Mouse (Mus musculus) heart, adult 8-10 months (tissue): ENCODE data around the gene Prr7. TPM values are rescaled to one million over a fixed set of nuclear protein-coding genes. Genes with fewer than 3 reads are reported as not detected.
"Not testable (repeated sequence)": the region's sequence is repeated elsewhere in the genome, so short reads cannot be mapped to it uniquely, and the experiment has no call there.

Experiments
- DNase-seq: peaks from one replicate; pipeline ENCODE4 v3.0.0; 2022; ENCODE audit warnings: low spot score
- total RNA-seq, 4 experiments: library from RNA; stranded (reverse); gene quantifications; 2 replicates each; pipeline ENCODE4 v1.2.4; 2022

Prr7 gene
- total RNA-seq: 1 to 10 TPM in 1 of 4 experiments, under 1 TPM in 3; 0.44 to 1.2 (median 0.65) TPM

DNA sequence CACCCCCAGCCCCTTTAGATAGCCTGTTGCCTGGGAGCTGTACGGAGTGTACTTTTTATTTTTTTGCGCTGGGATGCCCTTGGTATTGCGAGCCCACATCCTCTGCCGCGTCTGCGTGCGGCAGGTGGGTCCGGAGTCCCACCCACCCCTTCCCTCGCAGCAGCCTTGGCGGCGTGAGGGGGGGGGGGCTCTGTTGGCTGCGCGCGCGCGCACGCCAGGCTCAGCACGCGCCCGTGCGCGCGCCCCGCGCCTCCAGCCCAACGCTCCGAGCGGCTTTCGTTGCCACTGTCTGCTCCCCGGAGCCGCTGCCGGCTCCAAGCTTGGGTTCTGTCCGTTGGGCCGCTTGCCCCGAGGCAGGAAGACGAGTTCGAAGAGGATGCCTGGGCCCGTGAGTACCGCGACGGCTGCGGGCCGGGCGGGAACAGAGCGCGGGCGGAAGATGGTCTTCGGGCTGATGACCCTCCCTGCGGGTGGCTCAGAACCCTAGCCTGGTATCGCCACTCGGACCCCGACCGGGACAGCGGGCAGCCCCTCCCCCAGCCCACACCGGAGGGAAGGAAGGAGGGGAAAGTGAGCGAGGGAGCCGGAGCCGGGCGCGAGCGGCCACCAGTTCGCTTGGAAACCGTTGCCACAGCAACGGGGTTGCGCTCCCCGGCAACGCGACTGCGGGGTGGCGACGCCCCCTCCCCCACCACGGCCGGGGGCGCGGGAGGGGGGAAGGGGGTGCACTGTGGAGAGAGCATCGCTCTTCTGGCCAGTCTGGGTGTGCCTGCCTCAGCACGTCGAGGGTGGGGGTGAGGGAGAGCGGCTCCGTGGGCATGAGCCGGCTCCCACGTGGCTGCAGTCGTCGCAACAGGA lies at the start of gene Prr7:
Gene Prr7 (plus strand): TSS at position 241 of the 858 bp plus-strand sequence.
- DNase-seq: no peak

DNA sequence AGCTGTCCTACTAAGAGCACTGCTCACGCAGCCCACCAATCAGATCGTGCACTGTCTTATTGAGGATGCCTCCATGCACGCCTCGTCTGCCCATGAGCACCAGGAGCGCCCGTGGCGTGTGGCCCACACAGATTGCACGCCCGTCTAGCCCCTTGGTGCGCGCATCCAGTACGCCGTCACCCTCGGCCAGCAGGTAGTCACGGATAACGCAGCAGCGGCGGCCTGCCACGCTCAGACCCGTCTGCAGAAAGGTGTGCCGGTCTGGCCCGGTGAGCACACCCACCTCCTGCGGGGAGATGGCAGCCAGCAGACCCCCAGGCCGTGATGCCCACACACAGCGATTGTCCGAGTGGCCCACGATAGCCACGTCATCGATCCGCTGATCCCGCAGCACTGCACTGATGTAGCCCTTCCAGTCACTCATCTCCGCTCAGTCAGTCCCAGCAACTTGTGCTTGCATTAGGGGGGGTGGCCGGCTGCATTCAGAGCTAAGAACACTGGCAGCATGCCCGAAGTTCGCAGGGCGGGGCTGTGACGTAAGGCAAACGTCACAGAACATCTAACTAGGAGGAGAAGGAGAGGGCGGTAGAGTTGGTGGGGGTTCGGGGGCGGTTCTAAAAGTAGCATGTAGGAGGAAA lies 49.2 kb upstream of the Prr7 start, which contains the start of gene Pfn3:
Gene Pfn3 (minus strand): TSS at position 490 of the 638 bp plus-strand sequence.
- no peak for DNase-seq

DNA sequence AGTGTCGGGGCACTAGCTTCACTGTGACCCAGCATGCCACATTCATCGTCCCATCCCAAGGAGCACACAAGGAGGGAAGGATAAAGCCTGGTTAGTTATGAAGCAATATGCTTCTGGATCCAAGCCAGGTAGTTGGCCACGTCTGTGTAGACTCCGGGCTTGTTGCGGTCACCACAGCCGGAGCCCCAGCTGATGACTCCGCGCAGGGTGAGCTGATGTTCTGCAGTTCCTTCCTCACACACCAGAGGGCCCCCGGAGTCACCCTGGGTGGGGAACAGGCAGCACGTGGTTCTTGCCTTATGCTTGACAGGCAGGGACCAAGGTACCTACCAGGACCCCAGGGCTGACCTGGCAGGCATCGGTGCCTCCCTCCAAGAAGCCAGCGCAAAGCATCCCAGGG lies 46.1 kb upstream of the Prr7 start:
- peak; percentile 88 for DNase-seq

DNA sequence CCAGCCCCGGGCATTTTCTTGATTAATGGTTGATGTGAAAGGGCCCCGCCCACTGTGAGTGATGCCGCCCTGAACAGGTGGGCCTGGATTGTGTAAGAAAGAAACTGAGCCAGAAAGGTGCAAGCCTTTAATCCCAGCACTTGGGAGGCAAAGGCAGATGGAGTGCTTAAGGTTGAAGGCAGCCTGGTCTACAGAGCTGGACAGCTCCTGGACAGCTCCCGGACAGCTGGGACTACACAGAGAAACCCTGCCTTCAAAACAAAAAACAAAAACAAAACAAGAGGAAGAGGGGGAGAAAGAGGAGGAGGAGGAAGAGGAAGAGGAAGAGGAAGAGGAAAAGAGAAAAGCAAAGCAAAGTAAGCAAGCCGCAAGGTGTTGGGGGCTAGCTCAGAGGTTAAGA lies 44.9 kb upstream of the Prr7 start:
- no peak for DNase-seq

DNA sequence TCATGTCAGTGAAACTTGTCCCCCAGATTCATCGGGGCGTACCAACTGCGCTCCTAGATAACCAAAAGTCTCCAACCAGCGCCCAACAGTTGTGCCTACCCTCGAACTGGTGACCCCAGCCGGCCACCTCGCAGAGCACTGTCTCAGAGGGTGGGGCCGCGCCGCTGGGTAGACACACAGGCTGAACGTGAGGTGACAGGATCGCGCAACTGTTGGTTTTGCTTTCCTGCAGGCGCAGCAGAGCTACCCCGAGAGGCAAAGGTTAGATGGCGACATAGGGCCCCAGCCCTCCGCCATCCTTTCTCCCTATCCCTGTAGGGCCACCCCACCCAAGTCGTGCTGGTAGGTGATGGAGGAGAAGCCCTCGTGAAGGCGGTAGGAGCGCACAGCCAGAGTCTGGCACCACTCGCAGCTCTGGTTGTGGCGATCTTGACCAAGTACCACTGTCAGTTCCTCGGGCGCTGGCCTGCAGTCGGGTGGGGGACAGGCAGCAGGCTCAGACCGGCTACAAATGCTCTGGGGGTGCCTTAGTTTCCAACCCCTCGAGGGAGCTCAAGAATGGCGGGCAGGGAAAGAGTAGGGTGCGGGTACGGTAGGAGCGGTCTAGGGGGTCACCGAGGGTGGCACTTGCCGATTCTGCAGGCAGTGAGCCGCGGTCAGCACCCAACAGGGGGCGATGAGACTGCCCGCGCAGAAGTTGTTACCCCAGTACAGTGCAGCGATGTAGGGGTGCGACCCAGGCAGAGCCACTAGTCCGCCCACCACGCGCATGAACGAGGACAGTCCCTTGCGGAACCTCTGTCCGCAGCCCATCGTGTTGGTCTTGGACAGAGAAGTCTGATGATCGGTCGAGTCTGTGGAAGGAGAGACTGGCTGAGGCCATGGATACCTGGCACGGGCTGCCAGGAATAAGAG lies 43.8 kb upstream of the Prr7 start:
- DNase-seq: no peak

DNA sequence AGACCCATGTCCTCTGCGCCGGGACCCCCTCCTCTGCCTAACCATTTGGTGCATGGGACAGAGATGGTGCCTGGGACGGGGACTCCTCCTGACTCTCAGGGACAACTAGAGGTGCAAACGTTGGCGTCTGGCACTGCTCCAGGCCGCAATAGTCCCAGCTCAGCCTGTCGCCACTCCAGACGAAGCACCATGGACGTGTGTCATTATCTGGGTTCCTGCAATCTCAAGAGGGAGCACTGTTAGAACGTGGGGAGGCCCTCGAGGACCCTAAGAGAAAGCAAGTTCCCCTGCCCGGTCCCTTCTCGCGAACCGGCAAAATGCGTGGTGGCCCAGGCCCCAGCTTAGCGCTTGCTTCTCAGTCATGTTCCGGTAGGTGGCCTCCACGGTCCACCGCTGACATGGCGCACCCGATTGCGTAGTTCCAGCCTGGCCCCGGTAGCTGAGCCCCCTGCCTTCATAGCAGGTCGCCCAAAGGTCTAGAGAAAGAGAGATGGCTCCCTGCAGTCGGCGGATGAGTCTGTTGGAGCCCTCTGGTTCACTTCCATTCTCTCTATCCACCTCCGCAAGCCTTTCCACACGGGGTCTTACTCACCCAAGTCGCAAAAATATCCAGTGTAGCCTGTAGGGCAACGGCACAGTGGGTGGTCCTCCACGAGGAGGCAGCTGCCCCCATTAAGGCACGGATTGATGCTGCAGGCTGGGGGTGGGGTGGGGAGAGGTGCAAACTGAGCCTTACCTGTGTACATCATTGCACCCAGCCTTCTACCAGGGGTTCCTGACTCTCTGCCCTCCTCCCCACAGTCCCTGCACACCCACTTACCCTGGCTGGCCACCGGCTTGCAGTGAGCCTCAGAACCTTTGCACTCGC lies 42.9 kb upstream of the Prr7 start:
- DNase-seq: peak; percentile 71

DNA sequence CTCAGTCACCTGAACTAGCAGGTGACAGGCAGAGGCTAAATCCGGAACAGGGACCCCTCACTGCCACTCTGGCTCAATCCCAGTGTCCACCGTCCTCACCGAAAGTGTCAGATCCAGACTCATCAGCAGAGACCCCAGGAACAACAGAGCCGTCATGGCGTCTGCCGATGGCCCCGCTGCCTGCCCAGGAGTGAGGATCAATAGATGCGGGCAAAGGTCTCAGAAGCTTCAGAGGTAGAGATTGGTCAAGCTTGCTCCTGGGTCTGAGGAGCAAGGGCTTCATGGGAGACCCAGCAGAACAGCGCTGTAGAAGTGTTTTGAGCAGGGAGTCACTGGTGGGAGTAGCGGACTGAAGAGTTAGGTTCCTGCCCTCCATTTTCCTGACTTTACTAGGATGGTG lies 37.5 kb upstream of the Prr7 start, which contains the start of gene F12:
Gene F12 (minus strand): TSS at position 181 of the 400 bp plus-strand sequence.
- DNase-seq: no peak

DNA sequence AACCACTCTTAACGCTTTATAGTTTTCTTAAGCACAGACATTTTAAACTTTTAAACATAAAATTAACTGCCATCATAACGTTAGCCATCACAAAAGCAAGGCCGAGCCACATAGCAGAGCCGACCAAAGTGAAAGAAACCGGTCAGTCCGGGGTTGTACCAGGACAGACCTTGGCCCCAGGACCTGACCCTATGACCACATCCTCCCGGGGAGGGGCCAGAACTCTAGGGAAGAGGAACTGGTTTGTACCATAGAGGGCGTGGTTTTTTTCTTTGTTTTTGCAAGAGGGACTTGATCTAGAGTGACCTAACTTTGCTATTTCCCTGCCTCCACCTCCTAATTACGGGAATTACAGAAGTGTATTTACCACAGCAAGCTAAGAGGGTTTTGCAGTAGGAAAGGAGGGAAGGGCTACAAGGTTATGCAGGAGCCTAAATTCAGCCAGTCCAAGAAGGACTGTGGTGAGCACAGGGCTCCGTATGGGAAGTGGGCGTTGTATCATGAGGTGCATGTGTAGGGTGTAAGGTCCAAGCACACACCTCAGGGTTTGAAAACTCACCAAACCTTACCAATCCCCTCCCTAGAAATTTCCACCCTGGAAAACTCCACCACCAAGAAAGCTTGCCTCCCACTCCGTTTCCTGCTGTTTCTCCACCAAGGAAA lies 34.7 kb upstream of the Prr7 start:
- DNase-seq: peak; percentile 87

DNA sequence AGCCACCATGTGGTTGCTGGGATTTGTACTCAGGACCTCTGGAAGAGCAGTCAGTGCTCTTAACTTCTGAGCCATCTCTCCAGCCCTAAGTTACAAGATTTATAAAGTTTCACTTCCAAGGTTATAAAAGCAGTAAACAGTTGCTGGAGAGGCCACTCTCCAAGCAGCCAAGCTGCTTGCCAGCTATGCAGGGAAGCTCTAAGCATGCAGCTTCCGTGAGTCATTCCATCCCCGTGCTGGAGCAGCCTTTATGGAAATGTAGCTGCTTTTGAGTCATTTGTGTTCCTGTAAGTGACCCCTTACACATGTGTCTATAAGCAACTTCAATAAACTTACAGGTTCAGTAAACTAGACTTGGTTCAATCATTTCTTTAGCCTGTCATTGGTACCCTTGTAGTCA lies 33.5 kb upstream of the Prr7 start:
- DNase-seq: no peak

DNA sequence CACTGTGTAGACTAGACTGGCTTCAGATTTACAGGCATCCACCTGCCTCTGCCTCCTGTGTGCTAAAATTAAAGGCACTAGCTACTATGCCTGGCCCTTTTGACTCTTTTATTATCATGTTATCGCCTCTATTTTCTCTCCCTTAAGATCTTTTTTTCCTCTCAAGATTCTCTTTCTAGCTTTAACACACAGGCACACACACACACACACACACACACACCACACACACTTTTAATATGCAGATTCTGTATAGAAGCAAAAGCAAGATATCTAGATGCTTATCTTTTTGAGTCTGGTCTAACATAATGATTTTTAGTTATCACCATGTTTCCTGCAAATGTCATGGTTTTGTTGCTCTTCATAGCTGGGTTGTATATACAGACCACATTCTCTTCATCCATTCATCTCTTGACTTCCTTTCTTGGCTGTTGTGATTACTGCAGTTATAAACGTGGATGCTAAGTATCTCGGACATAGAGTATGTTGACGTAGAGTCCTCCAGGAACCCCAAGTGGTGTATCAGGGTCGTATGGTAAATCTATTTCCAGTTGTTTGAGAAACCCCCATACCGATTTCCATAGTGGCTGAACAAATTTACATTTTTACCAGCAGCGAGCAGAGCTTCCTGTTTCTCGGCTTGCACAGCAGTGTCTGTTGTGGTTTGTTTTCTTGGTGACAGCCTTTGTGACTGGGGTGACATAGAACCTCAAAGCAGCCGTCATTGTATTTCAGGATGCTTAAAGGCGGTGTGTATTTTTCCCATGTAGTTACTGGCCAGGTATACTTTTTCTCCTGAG lies 32.0 kb upstream of the Prr7 start:
- no peak for DNase-seq

DNA sequence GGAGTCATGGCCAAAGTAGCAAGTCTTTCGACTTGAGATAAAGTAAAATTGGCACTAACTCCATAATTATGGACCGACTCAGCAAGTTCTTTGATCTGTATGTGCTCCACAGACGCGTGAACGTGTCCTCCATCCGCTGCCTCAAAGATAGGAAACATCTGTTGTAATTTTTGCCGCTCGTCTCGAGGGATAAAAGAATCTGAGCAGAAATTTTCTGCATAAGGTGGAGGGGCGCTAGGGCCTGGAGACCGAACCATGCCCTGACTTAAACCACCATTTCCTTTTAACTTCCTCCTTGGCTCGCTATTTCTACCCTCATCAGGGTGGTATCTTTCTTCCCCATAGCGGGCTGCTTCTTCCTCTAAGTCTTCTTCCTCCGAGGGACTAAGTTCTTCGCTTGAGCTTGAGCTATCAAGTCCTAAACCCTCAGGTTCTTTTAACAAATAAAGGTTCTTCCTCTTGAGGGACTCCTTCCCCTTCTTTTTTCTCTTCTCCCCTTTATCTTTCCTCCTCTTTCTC lies 26.9 kb upstream of the Prr7 start:
- DNase-seq: not testable (repeated sequence)

DNA sequence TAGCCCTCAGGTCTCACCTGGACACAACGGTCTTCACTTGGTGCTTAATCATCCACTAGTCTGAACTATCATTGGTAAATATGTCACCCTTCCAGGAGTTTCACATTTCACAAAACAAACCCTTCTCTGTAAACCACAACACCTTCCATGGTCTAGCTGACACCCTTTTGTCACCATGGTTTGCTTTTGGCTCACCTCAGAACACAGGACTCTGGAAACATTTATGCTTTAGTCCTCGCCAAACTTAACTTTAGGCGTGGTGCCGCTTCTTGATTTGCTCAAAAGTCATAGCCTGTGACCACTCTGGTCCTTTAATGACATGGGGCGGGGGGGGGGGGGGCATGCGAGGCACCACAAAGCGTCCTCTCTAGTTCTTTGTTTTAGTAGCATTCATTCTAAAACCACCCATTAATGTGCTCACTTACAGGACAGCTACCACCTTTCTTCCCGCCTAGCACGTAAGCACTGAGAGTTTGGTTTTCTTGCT lies 20.2 kb upstream of the Prr7 start:
- DNase-seq: no peak

DNA sequence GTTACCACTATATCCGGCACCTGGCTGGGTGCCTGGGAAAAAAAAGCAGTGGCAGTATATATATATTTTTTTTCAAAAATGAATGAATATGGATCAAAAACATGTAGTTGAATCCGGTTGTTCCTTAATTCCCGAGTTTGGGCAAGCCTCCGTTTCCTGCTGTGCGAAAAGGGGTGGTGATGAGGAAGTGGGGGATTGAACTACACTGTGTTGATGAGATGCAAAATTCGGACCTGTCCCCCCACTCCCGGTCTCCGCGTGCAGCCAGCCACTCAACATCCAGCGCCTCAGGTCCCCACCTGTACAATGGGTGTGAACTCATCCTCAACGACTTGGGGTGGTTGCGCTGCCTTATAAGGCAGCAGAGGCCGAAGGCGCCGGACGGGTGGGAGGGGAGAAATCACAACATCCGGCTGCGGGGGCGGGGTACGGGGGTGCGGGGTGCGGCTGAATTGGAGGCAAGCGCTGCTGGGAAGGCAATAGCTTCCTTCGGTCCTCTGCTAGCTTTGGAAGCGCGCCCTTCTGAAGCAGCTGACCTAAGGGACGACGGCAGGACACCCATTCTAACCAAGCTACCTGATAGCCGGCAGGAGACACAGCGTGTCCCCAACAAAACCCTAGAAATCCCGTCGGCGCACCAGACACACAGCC lies 19.7 kb upstream of the Prr7 start:
- no peak for DNase-seq

DNA sequence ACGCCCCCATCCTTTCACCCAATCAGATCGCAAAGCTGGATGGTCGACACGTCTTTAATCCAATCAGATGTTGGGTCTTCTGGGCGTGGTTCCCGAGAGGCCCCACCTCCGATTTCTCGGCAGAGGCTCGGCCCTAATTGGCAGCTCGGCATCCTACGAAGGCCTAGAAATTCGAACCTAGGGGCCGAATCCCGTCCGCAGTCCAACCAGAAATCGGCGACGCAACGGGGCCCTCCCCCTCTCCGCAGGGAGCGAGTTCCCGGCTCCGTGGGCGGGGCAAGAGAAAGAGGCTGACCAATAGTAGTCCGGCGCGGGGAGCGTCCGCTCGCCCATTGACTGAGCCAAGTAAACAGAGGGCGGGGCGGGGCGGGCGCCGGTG lies 19.1 kb upstream of the Prr7 start, which contains the start of gene Grk6:
Gene Grk6 (plus strand): TSS at position 136 of the 379 bp plus-strand sequence.
- DNase-seq: peak; percentile 100

DNA sequence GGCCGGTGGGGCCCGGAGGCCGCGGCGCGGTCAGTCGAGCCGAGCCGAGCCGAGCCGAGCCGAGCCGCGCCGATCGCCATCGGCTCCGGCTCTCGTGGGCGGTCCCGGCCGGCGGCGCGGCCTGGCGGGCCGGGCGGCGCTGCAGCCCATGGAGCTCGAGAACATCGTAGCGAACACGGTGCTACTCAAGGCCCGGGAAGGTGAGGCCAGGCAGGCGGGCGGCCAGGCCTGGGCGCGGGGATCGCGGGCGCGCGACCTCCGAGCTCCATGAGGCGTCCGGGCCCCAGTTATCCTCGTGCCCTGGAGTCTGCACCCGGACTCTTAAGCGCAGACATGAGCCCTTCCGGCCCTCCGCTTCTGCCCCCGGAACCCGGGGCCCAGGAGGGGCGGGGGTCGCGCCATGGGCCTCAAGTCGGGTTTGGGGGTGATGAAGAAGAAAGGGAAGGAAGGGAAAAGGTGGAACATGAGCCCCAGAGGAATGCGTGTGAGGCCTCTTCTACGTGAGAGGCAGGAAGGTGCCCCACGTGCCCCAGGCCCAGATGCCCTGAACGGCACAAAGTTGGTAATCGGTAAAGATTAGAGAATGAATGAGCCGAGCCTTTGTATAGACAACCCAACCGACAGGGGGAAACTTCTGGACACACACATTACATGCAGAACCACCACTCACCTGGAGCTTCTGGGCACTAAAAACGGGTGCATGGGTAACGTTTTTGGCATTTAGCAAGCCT lies 18.5 kb upstream of the Prr7 start:
- no peak for DNase-seq

DNA sequence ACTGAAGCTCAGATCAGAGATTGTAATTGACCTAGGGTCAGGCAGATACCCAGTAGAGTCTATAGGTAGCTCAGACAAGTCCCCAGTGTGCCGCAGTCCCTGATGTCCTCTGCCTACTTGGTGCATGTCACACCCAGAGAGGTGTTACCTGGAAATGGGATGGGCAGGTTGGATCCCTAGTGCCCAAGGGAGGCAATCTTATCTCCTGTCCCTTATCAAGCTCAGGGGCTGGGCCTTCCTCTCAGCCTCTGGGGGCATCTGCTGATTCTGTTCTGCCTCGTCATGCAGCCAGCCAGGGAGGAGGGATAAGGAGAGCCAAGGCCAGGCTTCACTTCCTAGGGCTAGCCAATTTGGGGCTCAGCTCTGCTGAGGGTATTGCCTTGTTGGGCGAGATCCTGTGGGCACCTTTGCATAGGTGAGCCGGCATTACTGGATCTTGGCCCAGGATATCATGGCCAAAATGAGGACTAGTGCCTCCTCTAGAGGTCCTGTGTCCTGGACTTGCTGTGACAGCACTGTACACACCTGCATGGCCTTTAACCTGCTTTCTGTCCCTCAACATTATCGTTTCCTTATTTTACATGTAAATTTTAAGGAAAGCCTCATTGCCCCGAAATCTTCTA lies 17.5 kb upstream of the Prr7 start:
- no peak for DNase-seq

DNA sequence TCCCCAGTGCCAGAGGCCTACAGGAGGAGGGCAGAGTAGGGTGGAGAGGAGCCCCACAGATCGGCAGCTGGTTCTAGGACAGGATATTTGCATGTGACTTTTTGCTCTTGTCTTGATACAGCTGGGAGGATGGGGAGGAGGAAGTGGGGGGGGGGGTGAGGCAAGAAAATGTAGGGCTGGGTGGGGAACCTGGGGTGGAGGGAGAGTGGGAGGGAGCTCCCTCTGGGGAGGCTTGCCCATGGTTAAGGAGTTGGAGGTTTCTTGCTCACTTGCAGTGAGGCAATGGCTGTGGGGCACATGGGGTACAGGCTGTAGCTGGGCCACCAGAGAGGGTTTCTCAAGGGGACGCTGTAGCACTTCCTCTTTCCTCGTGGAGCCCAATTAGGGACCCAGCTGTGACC lies 16.5 kb upstream of the Prr7 start:
- DNase-seq: no peak
